Comparison of ENCODE assay signal across 13 mouse cellular contexts in genomic region chr1:179705154-179705553, GRCm38 (mm10). TPM values are rescaled to one million over a fixed set of nuclear protein-coding genes. Genes with fewer than 3 reads are reported as not detected.
DNase-seq lines count a peak whose midpoint lies in the region; ATAC-seq and TF ChIP-seq lines count a peak whose summit lies in the region.
"Had no signal": no experiment of that assay in that cellular context is flagged by ENCODE, and none has a peak within 500 bp of the region (broad histone marks: within the 10 kb centered on the region; RNA-seq: fewer than 3 reads in every experiment).

No protein-coding gene starts in this region.

- H3K9ac ChIP-seq in heart, embryonic 12.5 days: no peak overlapping the region
- no peak overlapping the region for H3K9ac ChIP-seq in liver, embryonic 11.5 days (ENCODE audit: low read depth, low read length)
- H3K9ac ChIP-seq: embryonic facial prominence, embryonic 15.5 days; neural tube, embryonic 12.5 days had no signal

- H3K9me3 ChIP-seq in heart, embryonic 12.5 days (replicated peaks): no peaks in the 10 kb centered on the region
- H3K9me3 ChIP-seq in liver, embryonic 11.5 days (ENCODE audit: control insufficient read depth, low read length): no peaks in the 10 kb centered on the region
- no peaks in the 10 kb centered on the region for H3K9me3 ChIP-seq in midbrain, embryonic 10.5 days (replicated peaks)
- H3K9me3 ChIP-seq: embryonic facial prominence, embryonic 15.5 days; neural tube, embryonic 12.5 days had no signal

- no peak overlapping the region for H3K4me3 ChIP-seq in heart, embryonic 12.5 days
- H3K4me3 ChIP-seq in cortical plate, adult 2 months (ENCODE audit: insufficient read depth, low read length): no peak overlapping the region
- no peak overlapping the region for H3K4me3 ChIP-seq in liver, embryonic 11.5 days (ENCODE audit: low read depth, low read length)
- no peak overlapping the region for H3K4me3 ChIP-seq in midbrain, embryonic 10.5 days
- H3K4me3 ChIP-seq: embryonic facial prominence, embryonic 15.5 days; neural tube, embryonic 12.5 days had no signal

- no peak overlapping the region for H3K4me2 ChIP-seq in heart, embryonic 12.5 days
- no peak overlapping the region for H3K4me2 ChIP-seq in liver, embryonic 11.5 days
- H3K4me2 ChIP-seq: embryonic facial prominence, embryonic 15.5 days; heart, embryonic 11.5 days; neural tube, embryonic 12.5 days had no signal

- WGBS in heart, embryonic 12.5 days: 84% methylated on average over 6 of the region's 6 CpGs
- WGBS in liver, embryonic 11.5 days: 85% methylated on average over 6 of the region's 6 CpGs
- WGBS in midbrain, embryonic 10.5 days: 89% methylated on average over 6 of the region's 6 CpGs

- no peak for TF ChIP-seq POLR2A in cortical plate, adult 2 months (IDR thresholded peaks at IDR 0.05; ENCODE audit: extremely low read depth, insufficient read depth, low read length)

- no peaks in the 10 kb centered on the region for H3K27me3 ChIP-seq in heart, embryonic 12.5 days (replicated peaks)
- H3K27me3 ChIP-seq in liver, embryonic 11.5 days (replicated peaks; ENCODE audit: control insufficient read depth, insufficient read depth, low read length): no peaks in the 10 kb centered on the region
- no peaks in the 10 kb centered on the region for H3K27me3 ChIP-seq in midbrain, embryonic 10.5 days (ENCODE audit: low read depth, poor library complexity, severe bottlenecking)
- H3K27me3 ChIP-seq: embryonic facial prominence, embryonic 15.5 days; neural tube, embryonic 12.5 days had no signal

- H3K4me1 ChIP-seq in heart, embryonic 12.5 days (replicated peaks): peaks cover 5% of the 10 kb centered on the region; the same call in 1 of the 2 replicates
- peaks cover 8% of the 10 kb centered on the region for H3K4me1 ChIP-seq in cortical plate, adult 2 months (ENCODE audit: control insufficient read depth, insufficient read depth, low read length)
- H3K4me1 ChIP-seq in liver, embryonic 11.5 days (replicated peaks; ENCODE audit: control insufficient read depth, insufficient read depth, low read length): 0 out of 2 replicates have a peak, but pooled peaks cover 4% of the 10 kb centered on the region
- H3K4me1 ChIP-seq in midbrain, embryonic 10.5 days: no peaks in the 10 kb centered on the region
- H3K4me1 ChIP-seq: embryonic facial prominence, embryonic 15.5 days; neural tube, embryonic 12.5 days had no signal

- TF ChIP-seq CTCF in cortical plate, adult 2 months (IDR thresholded peaks at IDR 0.05; ENCODE audit: extremely low read depth, insufficient read depth, low read length): no peak

- no peak for ATAC-seq in heart, embryonic 12.5 days (ENCODE audit: insufficient number of reproducible peaks, low FRiP score)
- ATAC-seq in liver, embryonic 11.5 days (replicated peaks; ENCODE audit: low FRiP score): no peak

- no peaks in the 10 kb centered on the region for H3K36me3 ChIP-seq in heart, embryonic 12.5 days
- H3K36me3 ChIP-seq in liver, embryonic 11.5 days (ENCODE audit: control insufficient read depth, insufficient read depth, low read length): no peaks in the 10 kb centered on the region
- no peaks in the 10 kb centered on the region for H3K36me3 ChIP-seq in midbrain, embryonic 10.5 days
- H3K36me3 ChIP-seq: embryonic facial prominence, embryonic 15.5 days; neural tube, embryonic 12.5 days had no signal

- DNase-seq in heart, adult 8-10 months (ENCODE audit: low spot score): peak; percentile 17
- peak; percentile 55 to 78 for DNase-seq in layer of hippocampus, adult 18-20 months (ENCODE audit: low spot score in 2 of 2)
- peak; percentile 41 to 55 for DNase-seq in right cerebral cortex, adult 2 months (ENCODE audit: low spot score in 2 of 2)
- no peak for DNase-seq in liver, embryonic 11.5 days (ENCODE audit: low spot score)
- DNase-seq in midbrain, embryonic 10.5 days (ENCODE audit: low spot score): no peak
- no peak for DNase-seq in cerebellum, postnatal 4 days (ENCODE audit: low spot score in 2 of 2)
- DNase-seq: cerebellum, adult 11 months had no signal

- H3K27ac ChIP-seq in heart, embryonic 12.5 days (ENCODE audit: poor library complexity, severe bottlenecking): no peak overlapping the region
- H3K27ac ChIP-seq in cortical plate, adult 2 months (ENCODE audit: insufficient read depth, low read length): peak overlapping the region; percentile 71; the same call in 1 of the 2 replicates
- H3K27ac ChIP-seq in liver, embryonic 11.5 days (ENCODE audit: low read depth, low read length): no peak overlapping the region
- no peak overlapping the region for H3K27ac ChIP-seq in midbrain, embryonic 10.5 days (replicated peaks)
- H3K27ac ChIP-seq: embryonic facial prominence, embryonic 15.5 days; neural tube, embryonic 12.5 days had no signal

RNA-seq across cellular contexts. Expression of gene Sccpdh, which starts 37.1 kb away (rescaled TPM):
- 10 to 100 TPM; 48.4 to 60.5 (median 52.1) TPM for total RNA-seq in heart, adult 8-10 months (2022)
- 86.9 and 91.4 TPM in 2 replicates for polyA plus RNA-seq in heart, embryonic 12.5 days (2016; fragmentation: Nextera tagmentation; extraction: Ambion mirVana)
- 66.9 and 75.0 TPM in 2 replicates for polyA plus RNA-seq in cortical plate, adult 2 months (2012; rRNA removed)
- total RNA-seq in layer of hippocampus, adult 18-20 months (2021): 10 to 100 TPM; 57.6 to 62.7 TPM
- 26.7 and 29.5 TPM in 2 replicates for polyA plus RNA-seq in liver, embryonic 11.5 days (2014; fragmentation: Nextera tagmentation; extraction: Ambion mirVana)
- 78.0 and 81.5 TPM in 2 replicates for polyA plus RNA-seq in midbrain, embryonic 10.5 days (2016; fragmentation: Nextera tagmentation; extraction: Ambion mirVana)

RNA-seq across cellular contexts. Expression of gene Kif28, which starts 39.9 kb away (rescaled TPM):
- under 1 TPM; 0.24 to 0.62 (median 0.48) TPM for total RNA-seq in heart, adult 8-10 months (2022)
- not detected in 2 replicates for polyA plus RNA-seq in heart, embryonic 12.5 days (2016; fragmentation: Nextera tagmentation; extraction: Ambion mirVana)
- 0.06 TPM in 2 replicates for polyA plus RNA-seq in cortical plate, adult 2 months (2012; rRNA removed)
- total RNA-seq in layer of hippocampus, adult 18-20 months (2021): under 1 TPM; 0.15 to 0.43 TPM
- polyA plus RNA-seq in liver, embryonic 11.5 days (2014; fragmentation: Nextera tagmentation; extraction: Ambion mirVana): not detected in 2 replicates
- polyA plus RNA-seq in midbrain, embryonic 10.5 days (2016; fragmentation: Nextera tagmentation; extraction: Ambion mirVana): 0.05 TPM in 1 of 2 replicates, not detected in the other
- polyA plus RNA-seq: stomach, embryonic 14.5 days had no signal

Comparison
In these comparisons a context has a peak if more than half of its experiments do, and no peak if none do; other contexts are left out.
1. DNase-seq: peak in heart, adult 8-10 months (single experiment), layer of hippocampus, adult 18-20 months (2 of 2) and right cerebral cortex, adult 2 months (2 of 2); none in liver, embryonic 11.5 days (single experiment), midbrain, embryonic 10.5 days (single experiment) and cerebellum, postnatal 4 days (0 of 2).